9 mouse cellular contexts compared by ENCODE assay signal in genomic region chr13:119835320-119836056, GRCm38 (mm10). TPM values are rescaled to one million over a fixed set of nuclear protein-coding genes. Genes with fewer than 3 reads are reported as not detected.
A peak's percentile ranks its signal among the peaks of the same experiment; 100 is the strongest.
DNase-seq lines count a peak whose midpoint lies in the region; ATAC-seq and TF ChIP-seq lines count a peak whose summit lies in the region.
"Not testable (repeated sequence)": the region's sequence is repeated elsewhere in the genome, so short reads cannot be mapped to it uniquely, and the experiment has no call there.
"Had no signal": no experiment of that assay in that cellular context is flagged by ENCODE, and none has a peak within 500 bp of the region (broad histone marks: within the 10 kb centered on the region; RNA-seq: fewer than 3 reads in every experiment).

D13Ertd608e (plus strand) TSS chr13:119836006.

- peak; percentile 68 for DNase-seq in CD4-positive, CD25-positive, alpha-beta regulatory T cell, adult 2 months (ENCODE audit: low read depth, low spot score)
- DNase-seq in forebrain, embryonic 11.5 days (ENCODE audit: low spot score) = peak; percentile 64
- DNase-seq in heart, postnatal 10 days = peak; percentile 44 to 54
- DNase-seq in kidney, postnatal 0 days (ENCODE audit: low spot score) = peak; percentile 66
- DNase-seq in liver, embryonic 13.5 days = not testable (repeated sequence)
- peak; percentile 14 to 39 for DNase-seq in spleen, adult 18-20 months

- peak; percentile 58 for ATAC-seq in forebrain, embryonic 11.5 days (replicated peaks; ENCODE audit: low FRiP score)
- peak; percentile 73 for ATAC-seq in kidney, postnatal 0 days (replicated peaks; ENCODE audit: low FRiP score, low read depth)
- ATAC-seq in liver, embryonic 13.5 days (ENCODE audit: low read depth) = peak; percentile 48
- ATAC-seq in midbrain, embryonic 16.5 days = peak; percentile 52

- H3K9me3 ChIP-seq in forebrain, embryonic 11.5 days (ENCODE audit: control insufficient read depth, low read length); kidney, postnatal 0 days (replicated peaks; ENCODE audit: low read length); liver, embryonic 13.5 days (replicated peaks); midbrain, embryonic 16.5 days (replicated peaks; ENCODE audit: control insufficient read depth, low read length, poor library complexity, severe bottlenecking): not testable (repeated sequence)

- intact Hi-C loops in heart, postnatal 10 days (cut with DNase I) = not testable (repeated sequence)

- WGBS in forebrain, embryonic 11.5 days = 15% methylated on average over 18 of the region's 25 CpGs
- 16% methylated on average over 18 of the region's 25 CpGs for WGBS in kidney, postnatal 0 days
- 12% methylated on average over 19 of the region's 25 CpGs for WGBS in liver, embryonic 13.5 days (ENCODE audit: insufficient replicate concordance)
- WGBS in midbrain, embryonic 16.5 days = 18% methylated on average over 17 of the region's 25 CpGs

- H3K4me3 ChIP-seq in brown adipose tissue, adult 24 weeks (ENCODE audit: insufficient read depth, low read depth, low read length) = peak within 1 kb of the TSS; percentile 30
- 0 out of 2 replicates have a peak within 1 kb of the TSS, but pooled peaks have one; percentile 2 for H3K4me3 ChIP-seq in forebrain, embryonic 11.5 days (ENCODE audit: low read depth, low read length)
- H3K4me3 ChIP-seq in kidney, postnatal 0 days (replicated peaks; ENCODE audit: low read depth, low read length) = not testable (repeated sequence)
- H3K4me3 ChIP-seq in liver, embryonic 13.5 days (replicated peaks) = peak within 1 kb of the TSS; percentile 16; the same call in 1 of the 2 replicates
- H3K4me3 ChIP-seq in midbrain, embryonic 16.5 days (ENCODE audit: low read depth, low read length) = peak within 1 kb of the TSS; percentile 20

- H3K27ac ChIP-seq in brown adipose tissue, adult 24 weeks (replicated peaks; ENCODE audit: low read depth, low read length); forebrain, embryonic 11.5 days (ENCODE audit: low read depth, low read length); kidney, postnatal 0 days; liver, embryonic 13.5 days; midbrain, embryonic 16.5 days (ENCODE audit: low read length): not testable (repeated sequence)

- H3K36me3 ChIP-seq in forebrain, embryonic 11.5 days (ENCODE audit: control insufficient read depth, insufficient read depth, low read length); kidney, postnatal 0 days (ENCODE audit: insufficient read depth, low read length); liver, embryonic 13.5 days; midbrain, embryonic 16.5 days (ENCODE audit: control insufficient read depth, insufficient read depth, low read length): not testable (repeated sequence)

- H3K4me2 ChIP-seq in forebrain, embryonic 11.5 days (ENCODE audit: low read depth, low read length, severe bottlenecking) = peak within 1 kb of the TSS; percentile 41; the same call in 1 of the 2 replicates
- H3K4me2 ChIP-seq in kidney, postnatal 0 days (ENCODE audit: low read length) = peak within 1 kb of the TSS; percentile 28; the same call in 1 of the 2 replicates
- peak within 1 kb of the TSS; percentile 38 for H3K4me2 ChIP-seq in liver, embryonic 13.5 days
- peak within 1 kb of the TSS; percentile 37 for H3K4me2 ChIP-seq in midbrain, embryonic 16.5 days (ENCODE audit: low read length)

- H3K27me3 ChIP-seq in forebrain, embryonic 11.5 days (ENCODE audit: control insufficient read depth, insufficient read depth, low read length); kidney, postnatal 0 days (ENCODE audit: insufficient read depth, low read length); liver, embryonic 13.5 days; midbrain, embryonic 16.5 days (ENCODE audit: control insufficient read depth, insufficient read depth, low read depth, low read length): not testable (repeated sequence)

- not testable (repeated sequence) for H3K4me1 ChIP-seq in brown adipose tissue, adult 24 weeks (ENCODE audit: control insufficient read depth, insufficient read depth, insufficient read length, low read length); forebrain, embryonic 11.5 days (replicated peaks; ENCODE audit: control insufficient read depth, insufficient read depth, low read length); kidney, postnatal 0 days (replicated peaks; ENCODE audit: insufficient read depth, low read length); liver, embryonic 13.5 days (replicated peaks); midbrain, embryonic 16.5 days (ENCODE audit: control insufficient read depth, insufficient read depth, low read length)

- H3K9ac ChIP-seq in forebrain, embryonic 11.5 days (ENCODE audit: low read length); kidney, postnatal 0 days (ENCODE audit: low read depth, low read length); liver, embryonic 13.5 days; midbrain, embryonic 16.5 days (ENCODE audit: low read depth, low read length): not testable (repeated sequence)

- TF ChIP-seq CTCF in kidney, postnatal 0 days (IDR thresholded peaks at IDR 0.05; ENCODE audit: low read depth) = peak; percentile 61

RNA-seq across cellular contexts. Expression of gene D13Ertd608e, which starts in this region (rescaled TPM):
- not detected in 2 replicates for polyA plus RNA-seq in brown adipose tissue, adult 24 weeks (2012; ENCODE audit: insufficient read depth, insufficient read length, missing spikeins)
- polyA plus RNA-seq in forebrain, embryonic 11.5 days (2014; fragmentation: Nextera tagmentation; extraction: Ambion mirVana) = not detected in 2 replicates
- total RNA-seq in heart, postnatal 10 days (2021) = not detected
- not detected in 2 replicates for polyA plus RNA-seq in kidney, postnatal 0 days (2015; fragmentation: Nextera tagmentation; extraction: Ambion mirVana)
- polyA plus RNA-seq in liver, embryonic 13.5 days (2015; fragmentation: Nextera tagmentation; extraction: Ambion mirVana) = not detected in 2 replicates
- not detected in 2 replicates for polyA plus RNA-seq in midbrain, embryonic 16.5 days (2015; fragmentation: Nextera tagmentation; extraction: Ambion mirVana)
- total RNA-seq: gastrocnemius, postnatal 36 days had no signal

Comparison
In these comparisons a context has a peak if more than half of its experiments do, and no peak if none do; other contexts are left out.
1. Peak in DNase-seq, ATAC-seq, H3K4me3 ChIP-seq and H3K4me2 ChIP-seq in forebrain, embryonic 11.5 days; RNA of the gene not detected or under 1 TPM.
2. Peak in DNase-seq in heart, postnatal 10 days; RNA of the gene not detected or under 1 TPM.
3. Peak in DNase-seq, ATAC-seq and H3K4me2 ChIP-seq in kidney, postnatal 0 days; RNA of the gene not detected or under 1 TPM.
4. Peak in ATAC-seq, H3K4me3 ChIP-seq and H3K4me2 ChIP-seq in liver, embryonic 13.5 days; RNA of the gene not detected or under 1 TPM.
5. Peak in ATAC-seq, H3K4me3 ChIP-seq and H3K4me2 ChIP-seq in midbrain, embryonic 16.5 days; RNA of the gene not detected or under 1 TPM.